Mouse (Mus musculus): ENCODE measurements around the gene Cavin1. TPM values are rescaled to one million over a fixed set of nuclear protein-coding genes. Genes with fewer than 3 reads are reported as not detected.

Gene Cavin1
- polyA plus RNA-seq, 1 experiment from 2014 or later: 47.9 TPM

DNA sequence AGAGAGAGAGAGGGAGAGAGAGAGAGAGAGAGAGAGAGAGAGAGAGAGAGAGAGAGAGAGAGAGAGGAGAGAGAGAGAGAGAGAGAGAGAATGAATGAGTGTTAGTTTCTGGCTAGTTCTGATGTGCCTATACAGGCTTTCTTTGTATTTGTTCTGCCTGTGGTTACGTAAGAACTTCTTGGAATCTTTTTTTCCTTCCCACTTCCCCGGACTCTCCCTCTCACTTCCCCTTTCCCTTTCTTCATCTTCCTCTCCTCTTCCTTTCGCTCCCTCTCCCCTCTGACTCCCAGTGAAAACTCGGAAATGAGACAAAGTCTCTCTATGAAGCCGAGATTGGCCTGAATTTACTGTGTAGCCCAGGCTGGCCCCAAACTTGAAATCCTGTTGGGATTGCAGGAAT is 24.0 kb upstream of the Cavin1 start:
- Histone ChIP-seq H3K36me3 (replicated peaks) (no peaks in the 10 kb centered on the region), H3K4me2 (no peak overlapping the region), H3K9me3 (no peaks in the 10 kb centered on the region), H3K27ac (no peak overlapping the region), H3K9ac (no peak overlapping the region), H3K4me1 (no peaks in the 10 kb centered on the region), H3K4me3 (no peak overlapping the region), H3K27me3 (replicated peaks) (no peaks in the 10 kb centered on the region; the same call in 1 of the 2 replicates)
- 80% methylated on average over 5 of the region's 5 CpGs for WGBS
- no peak for ATAC-seq (replicated peaks)

- Histone ChIP-seq H3K4me1 (no peaks in the 10 kb centered on the region), H3K27me3 (replicated peaks) (no peaks in the 10 kb centered on the region), H3K9me3 (no peaks in the 10 kb centered on the region)
Observed at GRCm38 (mm10) chr11:100994233-100994632, 23.5 kb upstream of the Cavin1 start.

DNA sequence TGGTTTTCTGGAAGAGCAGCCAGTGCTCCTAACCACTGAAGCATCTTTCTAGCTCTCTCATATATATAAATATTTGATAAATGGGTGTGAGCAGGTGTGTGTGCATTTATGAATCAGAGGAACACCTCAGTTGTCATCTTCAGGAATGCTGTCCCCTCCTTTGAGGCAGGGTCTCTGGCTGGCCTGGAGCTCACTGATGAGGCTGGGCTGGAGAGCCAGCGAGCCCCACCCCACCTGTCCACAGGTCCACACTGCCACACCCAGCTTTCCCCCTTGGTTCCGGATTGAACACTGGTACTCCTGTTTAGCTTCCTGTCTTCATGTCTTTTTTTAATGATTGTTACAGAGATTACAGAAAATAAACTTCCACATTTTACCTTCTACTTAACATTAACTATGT is 22.8 kb upstream of the Cavin1 start:
- no peak overlapping the region for H3K4me2 ChIP-seq
- WGBS: 84% methylated on average over 2 of the region's 2 CpGs
- H3K27ac ChIP-seq: no peak overlapping the region
- H3K36me3 ChIP-seq (replicated peaks): no peaks in the 10 kb centered on the region
- H3K4me3 ChIP-seq: no peak overlapping the region
- H3K4me1 ChIP-seq: no peaks in the 10 kb centered on the region
- H3K27me3 ChIP-seq (replicated peaks): no peaks in the 10 kb centered on the region
- H3K9ac ChIP-seq: no peak overlapping the region
- H3K9me3 ChIP-seq: no peaks in the 10 kb centered on the region
- ATAC-seq (replicated peaks): no peak

More at GRCm38 (mm10) chr11:100994233-100994632, 23.5 kb upstream of the Cavin1 start:
- no peaks in the 10 kb centered on the region for H3K36me3 ChIP-seq (replicated peaks)
- no peak for ATAC-seq (replicated peaks)
- H3K4me2 ChIP-seq: no peak overlapping the region
- 67% methylated on average over 9 of the region's 9 CpGs for WGBS
- no peak overlapping the region for H3K27ac ChIP-seq
- no peak overlapping the region for H3K9ac ChIP-seq
- H3K4me3 ChIP-seq: no peak overlapping the region

DNA sequence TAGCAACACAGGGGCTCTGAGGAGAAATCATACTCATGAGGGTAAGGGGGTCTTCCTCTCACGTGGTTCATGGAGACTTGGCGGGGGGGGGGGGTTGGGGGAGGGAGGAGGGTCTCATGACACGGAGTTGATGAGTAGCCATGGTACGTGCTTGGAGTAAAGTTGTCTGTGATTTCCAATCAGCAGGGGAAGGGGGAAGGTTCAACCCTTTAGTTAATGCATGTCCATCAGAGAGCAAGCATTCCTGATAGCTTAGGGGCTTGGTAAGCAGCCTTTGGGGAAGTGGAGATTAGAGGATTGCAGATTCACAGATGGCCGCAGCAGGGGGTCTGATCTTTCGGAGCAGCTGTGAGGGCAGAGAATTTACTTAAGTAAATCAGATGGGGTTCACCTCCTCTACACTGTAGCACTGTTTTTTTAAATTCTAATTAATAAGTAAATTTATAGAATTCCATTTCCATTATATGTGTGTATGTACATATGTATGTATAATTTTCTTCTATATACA is 20.4 kb upstream of the Cavin1 start:
- Histone ChIP-seq H3K27ac (no peak overlapping the region), H3K4me1 (no peaks in the 10 kb centered on the region), H3K27me3 (replicated peaks) (no peaks in the 10 kb centered on the region), H3K4me3 (no peak overlapping the region), H3K9me3 (no peaks in the 10 kb centered on the region), H3K9ac (no peak overlapping the region), H3K4me2 (no peak overlapping the region), H3K36me3 (replicated peaks) (no peaks in the 10 kb centered on the region)
- WGBS: 18% methylated on average over 6 of the region's 6 CpGs
- no peak for ATAC-seq (replicated peaks)

DNA sequence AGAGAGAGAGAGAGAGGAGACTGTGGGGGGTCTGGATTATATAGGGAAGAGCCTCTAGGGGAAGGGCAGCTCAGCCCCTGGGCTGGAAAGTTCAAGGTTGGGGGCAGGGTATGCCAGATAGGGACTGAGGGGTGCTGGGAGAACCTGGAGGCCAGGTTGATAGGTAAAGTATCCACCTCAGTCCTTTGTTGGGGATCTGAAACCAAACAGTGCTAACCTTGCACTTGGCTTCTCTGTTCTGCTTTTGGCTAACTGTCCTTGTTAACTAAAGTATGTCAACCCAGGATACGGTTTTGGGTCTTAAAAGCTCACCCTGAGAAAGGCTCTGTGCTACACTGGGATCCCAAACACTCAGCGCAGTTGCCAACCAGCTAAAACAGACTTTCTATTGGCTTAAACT is 19.0 kb upstream of the Cavin1 start:
- ATAC-seq (replicated peaks): no peak
- Histone ChIP-seq H3K4me2 (no peak overlapping the region), H3K9me3 (no peaks in the 10 kb centered on the region), H3K4me3 (no peak overlapping the region), H3K4me1 (no peaks in the 10 kb centered on the region), H3K27me3 (replicated peaks) (no peaks in the 10 kb centered on the region), H3K27ac (no peak overlapping the region), H3K9ac (no peak overlapping the region), H3K36me3 (replicated peaks) (no peaks in the 10 kb centered on the region)
- WGBS: 67% methylated on average over 2 of the region's 2 CpGs

GRCm38 (mm10) chr11:100988674-100989073 is 18.0 kb upstream of the Cavin1 start:
- Histone ChIP-seq H3K27ac (no peak overlapping the region), H3K4me2 (no peak overlapping the region), H3K9ac (no peak overlapping the region), H3K36me3 (replicated peaks) (no peaks in the 10 kb centered on the region), H3K9me3 (no peaks in the 10 kb centered on the region), H3K4me1 (no peaks in the 10 kb centered on the region), H3K4me3 (no peak overlapping the region), H3K27me3 (replicated peaks) (no peaks in the 10 kb centered on the region)
- WGBS: 83% methylated on average over 3 of the region's 3 CpGs
- ATAC-seq (replicated peaks): no peak

GRCm38 (mm10) chr11:100985607-100986006 is 14.9 kb upstream of the Cavin1 start:
- H3K4me2 ChIP-seq: no peak overlapping the region
- H3K27me3 ChIP-seq (replicated peaks): peaks cover 3% of the 10 kb centered on the region; the same call in 1 of the 2 replicates
- ATAC-seq (replicated peaks): no peak
- no peak overlapping the region for H3K9ac ChIP-seq
- WGBS: 53% methylated on average over 3 of the region's 3 CpGs
- no peak overlapping the region for H3K4me3 ChIP-seq
- H3K27ac ChIP-seq: no peak overlapping the region
- peaks cover 5% of the 10 kb centered on the region; the same call in 1 of the 2 replicates for H3K4me1 ChIP-seq
- no peaks in the 10 kb centered on the region for H3K9me3 ChIP-seq
- no peaks in the 10 kb centered on the region for H3K36me3 ChIP-seq (replicated peaks)

DNA sequence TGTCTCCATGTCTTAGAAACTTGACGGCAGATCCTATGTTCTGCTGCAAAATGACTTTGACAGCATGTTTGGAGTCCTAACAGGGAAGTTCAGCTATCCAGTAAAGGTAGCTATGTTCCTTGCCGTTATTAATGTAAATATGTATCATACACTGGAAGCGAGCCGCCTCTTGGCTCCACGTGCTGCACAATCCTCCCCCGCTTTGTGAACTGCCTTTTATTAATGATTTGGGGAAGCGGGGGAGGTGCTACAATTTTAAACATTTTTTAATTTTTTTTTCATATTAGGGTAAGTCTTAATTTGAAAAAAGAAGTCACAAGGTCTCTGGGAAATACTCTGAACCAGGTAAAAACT is 13.1 kb upstream of the Cavin1 start:
- Histone ChIP-seq H3K27ac (no peak overlapping the region), H3K4me2 (no peak overlapping the region), H3K4me1 (peaks cover 5% of the 10 kb centered on the region; the same call in 1 of the 2 replicates), H3K9ac (no peak overlapping the region), H3K9me3 (no peaks in the 10 kb centered on the region), H3K36me3 (replicated peaks) (no peaks in the 10 kb centered on the region), H3K27me3 (replicated peaks) (peaks cover 3% of the 10 kb centered on the region; the same call in 1 of the 2 replicates), H3K4me3 (no peak overlapping the region)
- 80% methylated on average over 7 of the region's 7 CpGs for WGBS
- no peak for ATAC-seq (replicated peaks)

DNA sequence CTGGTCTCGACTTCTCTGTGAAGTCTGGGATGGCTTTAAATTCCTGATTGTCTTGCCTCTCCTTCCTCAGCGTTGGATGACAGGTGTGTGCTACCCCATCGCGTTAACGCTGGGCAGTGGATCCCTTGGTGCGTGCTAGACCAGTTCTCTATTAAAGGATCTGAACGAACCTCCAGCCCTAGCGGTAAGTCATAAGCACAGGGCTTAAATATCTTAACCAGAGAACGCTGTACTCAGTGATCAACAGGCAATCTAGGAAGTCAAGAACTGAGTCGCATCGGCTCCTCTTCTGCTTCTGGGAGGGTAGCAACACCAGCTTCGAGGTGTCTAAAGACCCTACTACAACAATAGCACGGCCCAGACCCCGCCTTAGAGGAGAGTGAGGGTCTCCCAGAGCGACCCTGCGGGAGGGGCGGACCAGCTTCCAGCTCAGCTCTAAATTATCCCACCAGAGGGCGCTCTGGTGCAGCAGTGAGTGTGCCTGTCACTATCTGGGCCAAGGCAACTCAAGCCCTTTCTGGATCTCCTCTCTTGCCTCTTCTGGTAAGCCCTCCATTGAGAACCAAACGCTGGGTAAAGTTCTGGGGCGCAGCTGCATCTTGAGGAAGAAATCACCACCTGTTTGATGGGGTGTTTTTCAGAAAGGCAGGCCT is 12.6 kb upstream of the Cavin1 start:
- no peaks in the 10 kb centered on the region for H3K9me3 ChIP-seq
- peak; percentile 74; the same call in 1 of the 2 replicates for ATAC-seq (replicated peaks)
- no peaks in the 10 kb centered on the region for H3K36me3 ChIP-seq (replicated peaks)
- peak overlapping the region; percentile 70 for H3K4me2 ChIP-seq
- peaks cover 3% of the 10 kb centered on the region; the same call in 1 of the 2 replicates for H3K27me3 ChIP-seq (replicated peaks)
- H3K4me3 ChIP-seq: peak overlapping the region; percentile 39
- H3K27ac ChIP-seq: no peak overlapping the region
- 2% methylated on average over 20 of the region's 20 CpGs for WGBS
- peaks cover 5% of the 10 kb centered on the region; the same call in 1 of the 2 replicates for H3K4me1 ChIP-seq
- H3K9ac ChIP-seq: peak overlapping the region; percentile 34; the same call in 1 of the 2 replicates

DNA sequence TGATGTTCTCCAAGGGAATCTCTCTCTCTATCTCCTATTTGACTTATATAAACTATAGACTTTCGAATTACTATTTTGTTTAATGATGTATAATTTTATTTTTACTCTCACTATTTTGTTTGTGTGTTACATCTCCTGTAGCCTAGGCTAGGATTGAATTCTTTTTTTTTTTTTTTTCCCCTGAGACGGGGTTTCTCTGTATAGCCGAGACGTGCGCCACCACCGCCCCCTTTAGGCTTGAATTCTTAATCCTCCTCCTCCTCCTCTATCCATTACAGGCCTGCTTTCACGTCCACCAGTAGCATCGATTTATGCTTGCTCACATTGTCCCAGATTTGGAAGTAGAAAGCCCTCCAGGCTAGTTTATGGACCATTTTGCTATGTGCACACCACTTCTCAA is 11.4 kb upstream of the Cavin1 start:
- Histone ChIP-seq H3K9ac (no peak overlapping the region), H3K27ac (no peak overlapping the region), H3K27me3 (replicated peaks) (peaks cover 3% of the 10 kb centered on the region; the same call in 1 of the 2 replicates), H3K4me2 (no peak overlapping the region), H3K9me3 (no peaks in the 10 kb centered on the region), H3K4me1 (peaks cover 5% of the 10 kb centered on the region; the same call in 1 of the 2 replicates), H3K36me3 (replicated peaks) (no peaks in the 10 kb centered on the region), H3K4me3 (no peak overlapping the region)
- no peak for ATAC-seq (replicated peaks)
- WGBS: 12% methylated on average over 8 of the region's 8 CpGs

GRCm38 (mm10) chr11:100981236-100981635 is 10.5 kb upstream of the Cavin1 start:
- H3K36me3 ChIP-seq (replicated peaks): no peaks in the 10 kb centered on the region
- 64% methylated on average over 3 of the region's 3 CpGs for WGBS
- no peaks in the 10 kb centered on the region for H3K9me3 ChIP-seq
- H3K4me3 ChIP-seq: no peak overlapping the region
- no peak for ATAC-seq (replicated peaks)
- H3K4me2 ChIP-seq: no peak overlapping the region
- peaks cover 5% of the 10 kb centered on the region; the same call in 1 of the 2 replicates for H3K4me1 ChIP-seq
- H3K9ac ChIP-seq: no peak overlapping the region
- H3K27me3 ChIP-seq (replicated peaks): peaks cover 3% of the 10 kb centered on the region; the same call in 1 of the 2 replicates
- H3K27ac ChIP-seq: no peak overlapping the region

DNA sequence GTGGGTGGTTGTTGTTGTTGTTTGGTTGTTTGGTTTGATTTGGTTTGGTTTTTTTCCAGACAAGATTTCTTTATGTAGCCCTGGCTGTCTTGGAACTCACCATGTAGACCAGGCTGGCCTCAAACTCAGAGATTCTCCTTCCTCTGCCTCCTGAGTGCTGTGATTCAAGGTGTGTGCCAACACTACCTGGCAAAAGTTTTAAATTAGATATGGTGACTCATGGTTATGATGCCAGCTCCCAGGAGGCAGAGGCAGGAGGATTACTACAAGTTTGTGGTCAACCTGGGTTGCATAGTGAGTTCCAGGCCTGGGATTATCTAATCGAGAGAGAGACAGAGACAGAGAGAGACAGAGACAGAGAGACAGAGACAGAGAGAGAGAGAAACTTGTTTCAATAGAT is 9.8 kb upstream of the Cavin1 start:
- H3K9ac ChIP-seq: no peak overlapping the region
- no peak for ATAC-seq (replicated peaks)
- H3K27ac ChIP-seq: no peak overlapping the region
- peaks cover 3% of the 10 kb centered on the region; the same call in 1 of the 2 replicates for H3K27me3 ChIP-seq (replicated peaks)
- H3K4me3 ChIP-seq: no peak overlapping the region
- H3K4me1 ChIP-seq: peaks cover 5% of the 10 kb centered on the region; the same call in 1 of the 2 replicates
- no peaks in the 10 kb centered on the region for H3K36me3 ChIP-seq (replicated peaks)
- H3K9me3 ChIP-seq: no peaks in the 10 kb centered on the region
- WGBS: 72% methylated on average over 1 of the region's 1 CpGs
- H3K4me2 ChIP-seq: no peak overlapping the region

GRCm38 (mm10) chr11:100979887-100980286 is 9.2 kb upstream of the Cavin1 start:
- Histone ChIP-seq H3K27me3 (replicated peaks) (peaks cover 3% of the 10 kb centered on the region; the same call in 1 of the 2 replicates), H3K36me3 (replicated peaks) (no peaks in the 10 kb centered on the region), H3K4me3 (no peak overlapping the region), H3K4me2 (no peak overlapping the region), H3K4me1 (peaks cover 5% of the 10 kb centered on the region; the same call in 1 of the 2 replicates), H3K9ac (no peak overlapping the region), H3K9me3 (no peaks in the 10 kb centered on the region), H3K27ac (no peak overlapping the region)
- ATAC-seq (replicated peaks): no peak
- 67% methylated on average over 8 of the region's 8 CpGs for WGBS

Data from midbrain, embryonic 15.5 days (tissue).